Mouse (Mus musculus): ENCODE data around the gene Cnot2. TPM values are rescaled to one million over a fixed set of nuclear protein-coding genes. Genes with fewer than 3 reads are reported as not detected.
A peak's percentile ranks its signal among the peaks of the same experiment; 100 is the strongest.

Cnot2 gene
- polyA plus RNA-seq, 1 experiment from 2014 or later = 182 TPM

DNA sequence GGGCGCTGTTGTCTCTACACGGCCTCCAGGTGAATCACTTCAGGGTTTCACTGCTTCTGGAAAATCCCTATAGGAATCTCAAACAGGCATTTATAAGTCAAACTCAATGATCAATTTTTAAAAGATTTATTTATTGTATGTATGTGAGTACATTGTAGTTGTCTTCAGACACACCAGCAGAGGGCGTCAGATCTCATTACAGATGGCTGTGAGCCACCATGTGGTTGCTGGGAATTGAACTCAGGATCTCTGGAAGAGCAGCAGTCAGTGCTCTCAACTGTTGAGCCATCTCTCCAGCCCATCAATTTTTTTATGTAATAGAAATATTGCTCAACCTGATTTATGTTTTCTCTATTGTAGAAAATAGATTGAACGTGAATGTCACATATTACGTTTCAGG lies 100.3 kb downstream of the Cnot2 start:
- no peak for DNase-seq (ENCODE audit: low spot score)

DNA sequence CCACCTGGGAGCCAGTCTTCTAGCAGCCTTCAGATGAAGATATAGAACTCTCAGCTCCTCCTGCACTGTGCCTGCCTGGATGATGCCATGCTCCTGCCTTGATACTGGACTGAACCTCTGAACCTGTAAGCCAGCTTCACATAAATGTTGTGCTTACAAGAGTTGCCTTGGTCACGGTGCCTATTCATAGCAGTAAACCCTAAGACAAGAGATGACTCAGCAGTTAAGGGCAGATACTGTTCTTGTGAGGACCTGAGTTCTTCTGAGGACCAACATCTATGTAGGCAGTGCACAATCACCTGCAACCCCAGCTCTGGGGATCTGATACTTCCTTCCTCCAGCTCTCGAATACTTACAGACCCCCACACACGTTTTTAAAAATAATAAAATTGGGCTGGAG lies 104.8 kb downstream of the Cnot2 start:
- DNase-seq (ENCODE audit: low spot score) = no peak

DNA sequence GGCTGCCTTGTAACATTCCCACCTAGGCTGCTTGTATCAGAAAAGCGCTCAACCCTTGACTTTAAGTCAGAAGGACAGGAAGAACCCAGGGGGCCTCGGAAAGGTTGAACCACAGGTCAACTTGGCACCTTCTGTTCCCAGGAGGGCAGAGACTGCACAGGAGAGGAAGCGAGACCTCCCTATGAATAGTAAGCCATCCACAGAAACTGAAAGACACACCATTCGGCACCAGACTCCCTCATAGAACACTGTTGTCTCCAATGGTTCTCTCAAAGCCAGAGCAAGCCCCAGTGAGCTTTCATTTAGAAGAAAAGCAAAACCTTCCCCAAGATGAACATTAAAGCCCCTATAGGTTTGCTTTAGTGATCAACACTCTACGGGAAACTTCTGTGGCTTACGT lies 105.6 kb downstream of the Cnot2 start:
- no peak for DNase-seq (ENCODE audit: low spot score)

DNA sequence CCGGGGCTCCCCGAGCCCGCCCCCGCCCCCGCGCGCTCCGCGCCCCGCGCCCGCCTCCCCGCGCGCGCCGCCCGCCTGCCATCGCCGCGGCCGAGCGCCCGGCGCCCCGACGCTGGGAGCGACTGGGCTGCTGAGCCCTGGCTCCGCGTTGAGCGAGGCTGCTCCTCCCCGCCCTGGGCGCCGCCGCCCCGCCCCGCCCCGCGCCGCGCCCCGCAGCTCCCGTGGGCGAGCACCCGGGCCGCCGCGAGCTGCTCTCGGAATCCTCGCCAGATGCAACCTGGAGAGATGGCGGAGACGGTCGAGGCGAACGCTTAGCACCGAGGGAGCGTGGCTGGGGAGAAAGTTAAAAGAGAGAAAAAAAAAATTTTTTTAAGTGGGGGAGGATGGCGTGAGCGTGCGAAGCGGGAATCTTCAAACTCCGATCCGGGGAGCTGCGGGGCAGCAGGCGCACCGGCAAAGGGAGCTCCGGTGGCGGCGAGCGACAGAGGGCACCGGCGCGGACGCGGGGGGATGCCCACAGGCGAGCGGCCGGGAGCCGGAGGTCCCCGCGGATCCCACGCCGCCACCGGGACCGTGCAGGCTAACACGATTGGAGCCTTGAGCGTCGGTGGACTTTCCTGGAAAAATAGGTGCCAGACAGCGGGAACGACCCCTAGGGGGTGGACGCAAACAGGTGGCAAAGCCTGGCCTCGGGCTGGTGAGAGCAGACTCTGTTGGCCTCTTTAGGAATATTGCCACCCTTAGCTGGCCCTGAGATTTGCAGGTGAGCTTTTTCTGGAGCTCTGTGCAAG lies 107.4 kb downstream of the Cnot2 start, which contains the start of gene Kcnmb4:
Gene Kcnmb4 (minus strand): TSS at position 120 of the 791 bp plus-strand sequence.
- peak; percentile 49 for DNase-seq (ENCODE audit: low spot score)

DNA sequence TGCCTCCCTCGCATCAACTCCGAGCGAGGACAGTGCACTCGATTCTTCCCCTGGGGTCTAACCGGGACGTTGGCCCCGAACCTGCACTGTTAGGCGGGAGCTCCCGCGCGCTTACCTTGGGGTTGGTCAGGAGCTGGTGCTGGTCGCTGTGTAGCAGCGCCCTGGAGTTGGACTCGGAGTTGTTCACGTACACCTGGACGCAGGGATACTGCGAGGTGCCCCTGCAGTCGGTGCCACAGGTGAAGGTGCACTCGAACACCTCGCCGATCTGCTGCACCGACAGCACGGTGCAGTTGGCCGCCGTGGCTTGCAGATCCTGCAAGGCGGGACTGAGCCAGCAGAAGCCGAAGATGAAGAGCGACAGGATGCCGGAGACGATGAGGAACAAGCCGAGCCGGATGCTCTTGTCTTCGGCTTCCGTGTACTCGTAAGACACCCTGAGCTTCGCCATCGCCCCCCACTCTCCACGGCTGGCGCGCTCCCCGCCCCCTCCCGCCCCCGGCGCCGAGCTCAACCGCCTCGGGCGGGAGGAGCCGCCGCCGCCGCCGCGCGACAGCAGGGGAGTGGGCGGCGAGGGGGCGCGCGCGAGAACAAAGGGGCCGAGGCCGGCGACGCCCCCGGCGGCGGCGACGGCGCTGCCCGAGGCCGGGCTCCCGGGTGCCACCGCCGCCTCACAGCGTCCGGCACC lies 108.1 kb downstream of the Cnot2 start:
- DNase-seq (ENCODE audit: low spot score) = peak; percentile 86

DNA sequence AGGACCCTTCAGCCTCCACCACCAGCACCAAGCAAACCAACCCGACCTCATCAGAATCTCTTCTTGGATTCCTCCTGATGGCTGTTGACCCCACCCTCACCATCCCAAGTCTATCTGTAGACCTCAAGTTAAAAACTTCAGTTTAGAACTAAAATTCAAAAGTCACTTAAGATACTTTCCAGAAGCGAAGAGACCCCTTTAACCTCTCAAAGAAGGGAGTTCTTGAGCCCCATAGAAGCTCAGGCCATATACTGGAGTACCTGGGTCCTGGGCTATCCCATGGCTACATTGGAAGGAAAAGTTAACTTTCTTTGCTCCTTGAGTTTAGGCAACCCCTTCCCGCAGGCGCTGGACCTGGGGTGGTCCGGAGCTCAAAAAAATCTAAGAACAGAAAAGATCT lies 108.7 kb downstream of the Cnot2 start:
- no peak for DNase-seq (ENCODE audit: low spot score)

DNA sequence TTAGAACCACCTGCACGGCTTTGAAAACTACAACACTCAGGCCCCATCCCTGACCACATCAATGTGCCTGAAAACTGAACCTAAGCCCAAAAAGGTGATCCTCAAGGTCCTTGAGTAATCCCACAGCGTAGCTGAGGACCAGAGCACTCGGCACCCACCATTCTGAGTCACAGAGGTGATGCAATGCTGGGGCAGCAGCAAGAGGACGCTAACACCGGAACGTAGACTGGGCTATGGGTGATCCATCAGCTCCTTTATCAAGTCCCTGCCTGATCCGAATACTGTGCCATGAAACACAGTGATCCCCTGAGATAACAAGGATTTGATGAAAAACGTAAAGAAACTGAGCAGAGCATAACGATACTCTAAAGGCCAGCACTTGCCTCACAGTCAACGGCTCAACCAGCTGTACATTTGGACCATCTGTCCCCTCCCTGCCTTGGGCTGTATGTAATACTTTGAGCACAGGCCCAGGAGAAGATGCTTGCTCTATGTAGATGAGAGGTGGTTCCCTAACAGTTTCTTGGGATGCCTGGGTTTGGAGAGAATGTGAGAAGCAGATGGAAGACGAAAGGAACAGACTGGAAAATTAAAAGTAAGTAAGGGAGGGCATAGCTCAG lies 110.9 kb downstream of the Cnot2 start:
- no peak for DNase-seq (ENCODE audit: low spot score)

DNA sequence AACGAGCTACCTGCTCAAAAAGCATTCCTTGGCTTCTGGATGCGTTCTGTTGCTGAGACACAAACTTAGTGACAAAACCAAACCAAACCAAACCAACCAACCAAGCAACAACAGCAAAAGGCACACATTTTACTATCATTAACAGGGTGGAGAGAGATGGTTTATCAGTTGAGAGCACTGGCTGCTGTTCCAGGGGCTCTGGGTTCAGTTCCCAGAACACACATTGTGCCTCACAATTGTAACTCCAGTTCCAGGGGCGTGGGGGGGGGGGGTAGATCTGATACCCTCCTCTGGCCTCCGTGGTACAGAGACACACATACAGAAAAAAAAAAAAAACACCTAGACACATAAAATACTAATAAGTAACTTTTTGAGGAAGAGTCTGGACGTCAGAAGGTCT lies 113.2 kb downstream of the Cnot2 start:
- DNase-seq (ENCODE audit: low spot score) = no peak

DNA sequence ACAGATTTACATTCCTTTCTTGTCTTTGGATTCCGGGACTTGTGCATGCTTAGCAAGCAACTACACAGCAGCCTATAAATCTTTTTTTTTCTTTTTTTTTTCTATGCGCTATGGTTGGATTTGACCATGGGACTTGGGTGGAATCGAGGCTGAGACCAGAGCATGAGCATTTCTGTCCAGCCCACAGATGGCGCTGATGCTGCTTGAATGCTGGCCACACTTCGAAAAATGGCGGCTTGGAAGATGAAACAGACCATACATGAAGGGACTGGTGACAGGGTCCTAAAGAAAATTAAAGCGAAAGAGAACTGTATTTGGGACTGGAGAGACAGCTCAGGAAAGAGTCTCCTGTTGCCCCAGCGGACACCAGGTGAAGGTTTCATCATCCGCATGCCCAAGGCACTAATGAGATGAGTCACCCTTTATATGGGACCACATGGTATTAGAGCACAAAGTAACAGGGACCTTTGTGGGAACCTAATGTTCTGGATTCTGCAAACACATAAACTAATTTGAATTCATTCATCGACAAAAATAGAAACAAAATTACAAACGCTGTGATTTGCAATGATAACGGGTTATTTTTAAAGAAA lies 117.5 kb downstream of the Cnot2 start:
- DNase-seq (ENCODE audit: low spot score) = peak; percentile 36

DNA sequence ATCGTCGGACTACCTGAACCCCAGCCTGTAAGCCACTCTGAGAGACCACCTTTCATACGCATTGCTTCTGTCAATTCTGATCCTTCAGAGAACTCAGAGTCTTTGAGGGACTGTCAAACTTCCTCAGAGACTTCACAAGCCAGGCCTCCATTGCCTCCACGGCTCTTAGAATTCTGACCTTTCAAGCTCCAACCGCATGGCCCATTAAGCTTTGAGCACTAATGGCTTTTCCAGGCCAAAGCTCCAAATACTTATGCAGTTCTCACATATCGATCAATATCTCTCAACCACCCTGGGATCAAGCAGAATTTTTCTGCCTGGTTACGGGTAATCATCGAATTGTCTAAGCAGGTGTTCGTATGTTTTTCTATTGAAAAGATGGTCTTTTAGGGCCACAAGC lies 119.9 kb downstream of the Cnot2 start:
- DNase-seq (ENCODE audit: low spot score) = no peak

DNA sequence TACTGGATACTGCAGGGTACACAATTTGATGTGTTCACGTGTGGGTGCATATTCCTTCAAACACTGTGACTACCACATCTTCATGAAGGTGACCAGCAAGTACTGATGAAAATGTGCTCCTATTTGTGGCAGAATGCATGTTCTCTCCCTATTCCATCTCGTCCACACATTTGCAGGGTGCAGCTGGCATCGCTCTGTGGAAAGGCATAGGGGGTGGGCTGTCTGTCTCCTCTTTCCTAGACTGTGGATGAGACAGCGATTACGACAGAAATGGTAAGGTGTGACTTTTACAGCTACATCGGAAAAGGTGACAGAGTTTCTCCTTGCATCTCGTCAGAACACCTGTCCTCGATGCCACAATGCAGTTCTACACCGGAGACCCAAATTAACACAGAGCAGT lies 122.5 kb downstream of the Cnot2 start:
- DNase-seq (ENCODE audit: low spot score) = no peak

DNA sequence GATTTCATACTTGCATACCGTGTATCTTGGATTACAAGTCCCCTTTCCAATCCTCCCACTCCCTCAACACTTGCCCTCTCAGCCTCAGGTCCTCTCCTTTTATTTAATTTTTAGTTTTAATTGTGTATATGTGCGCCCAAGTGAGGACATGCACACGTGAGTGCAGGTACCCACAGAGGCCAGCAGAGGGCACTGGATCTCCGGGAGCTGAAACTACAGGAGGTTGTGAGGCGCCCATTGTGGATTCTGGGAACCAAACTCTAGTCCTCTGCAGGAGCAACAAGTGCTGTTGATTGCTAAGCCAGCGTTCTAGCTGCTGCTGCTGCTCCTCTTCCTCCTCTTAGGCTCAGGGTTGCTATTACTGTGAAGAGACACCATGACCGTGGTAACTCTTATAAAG lies 128.5 kb downstream of the Cnot2 start:
- DNase-seq (ENCODE audit: low spot score) = no peak

DNA sequence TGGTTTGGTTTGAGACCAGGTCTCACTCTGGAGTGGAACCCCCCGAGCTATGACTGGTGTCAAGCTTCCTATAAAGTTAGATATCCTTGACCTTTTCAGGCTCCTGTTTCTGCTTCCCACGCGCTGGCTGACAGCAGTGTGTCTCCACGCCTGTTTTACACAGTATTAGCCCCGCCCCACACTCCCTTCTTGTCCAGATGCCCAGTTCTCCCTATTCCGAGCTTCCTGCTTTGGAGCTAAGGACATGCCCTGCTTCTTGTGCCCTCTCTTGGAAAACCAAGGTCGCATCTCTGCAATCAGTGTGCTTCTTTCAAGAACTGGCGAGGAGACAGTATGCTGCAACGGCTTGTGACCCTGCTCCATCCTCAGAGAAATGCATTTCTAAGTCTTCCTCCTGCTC lies 130.7 kb downstream of the Cnot2 start:
- DNase-seq (ENCODE audit: low spot score) = no peak

DNA sequence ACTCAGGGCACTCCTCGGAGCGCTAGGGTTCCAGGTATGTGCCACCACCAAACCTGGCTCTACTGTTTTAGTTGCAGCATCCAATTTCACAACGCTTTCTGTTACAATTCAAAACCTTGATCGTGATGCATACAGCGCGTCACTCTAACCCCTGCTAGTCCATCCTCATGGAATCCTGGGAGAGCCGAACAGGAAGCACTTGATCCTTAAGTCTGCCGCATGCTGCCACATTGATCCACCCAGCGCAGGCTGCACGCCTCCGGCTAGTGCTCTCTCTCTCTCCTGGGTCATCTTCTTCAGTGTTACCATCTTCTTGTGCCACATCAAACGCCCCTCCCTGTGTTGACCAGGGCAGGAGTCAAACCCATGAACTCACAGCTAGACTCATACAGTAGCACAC lies 133.1 kb downstream of the Cnot2 start:
- DNase-seq (ENCODE audit: low spot score) = no peak

DNA sequence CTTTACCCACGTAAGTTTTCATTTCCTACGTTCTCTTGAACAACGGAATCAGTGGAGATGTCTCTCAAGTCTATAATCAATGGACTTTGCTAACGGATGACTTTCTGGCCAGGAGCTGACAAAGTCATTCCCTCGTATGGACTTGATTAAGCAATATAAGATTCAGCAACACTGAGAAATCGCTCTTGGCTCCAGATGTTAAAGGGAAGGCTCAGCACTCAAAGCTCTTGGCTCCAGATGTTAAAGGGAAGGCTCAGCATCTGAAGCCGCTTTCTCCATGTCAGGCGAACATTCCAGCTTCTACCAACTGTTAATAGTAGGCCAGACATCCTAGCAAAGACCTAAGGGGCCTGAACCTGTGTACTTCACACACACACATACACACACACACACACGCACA lies 134.1 kb downstream of the Cnot2 start:
- no peak for DNase-seq (ENCODE audit: low spot score)

DNA sequence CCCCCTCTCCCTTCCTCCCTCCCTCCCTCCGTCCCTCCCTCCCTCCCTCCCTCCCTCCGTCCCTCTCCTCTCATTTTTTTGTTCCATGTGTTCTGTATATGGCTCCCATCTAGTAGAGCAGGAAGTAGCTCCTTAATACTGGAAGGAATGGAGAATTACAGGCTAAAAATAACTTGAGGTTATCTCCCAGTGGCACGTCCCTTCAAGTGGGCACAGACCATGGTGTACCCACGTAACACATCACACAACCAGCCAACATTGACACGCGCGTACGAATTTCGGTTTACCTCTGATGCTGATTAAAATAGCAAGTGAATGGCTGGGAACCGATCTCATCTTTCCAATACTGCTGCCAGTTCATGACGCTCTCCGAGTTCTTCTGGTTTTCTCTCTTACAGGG lies 135.3 kb downstream of the Cnot2 start:
- DNase-seq (ENCODE audit: low spot score) = no peak

DNA sequence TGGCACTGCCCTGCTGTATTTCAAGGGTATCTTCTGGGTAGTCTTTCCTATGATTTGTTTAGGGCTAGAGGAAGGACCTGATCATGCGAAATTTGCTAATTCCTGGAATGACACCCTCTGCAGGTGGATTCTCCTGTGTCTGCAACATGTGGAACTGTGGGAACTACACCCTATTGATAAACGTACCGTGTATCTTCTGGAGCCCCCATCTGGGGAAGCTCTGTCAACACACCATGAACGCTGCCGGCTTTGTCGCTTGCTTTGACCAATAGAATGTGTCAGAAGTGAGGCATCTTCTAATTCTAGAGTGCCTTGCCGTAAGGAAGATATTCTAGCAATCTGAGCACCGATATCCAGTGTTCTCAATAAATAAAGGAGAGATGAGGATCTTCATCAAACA lies 136.5 kb downstream of the Cnot2 start:
- DNase-seq (ENCODE audit: low spot score) = no peak

DNA sequence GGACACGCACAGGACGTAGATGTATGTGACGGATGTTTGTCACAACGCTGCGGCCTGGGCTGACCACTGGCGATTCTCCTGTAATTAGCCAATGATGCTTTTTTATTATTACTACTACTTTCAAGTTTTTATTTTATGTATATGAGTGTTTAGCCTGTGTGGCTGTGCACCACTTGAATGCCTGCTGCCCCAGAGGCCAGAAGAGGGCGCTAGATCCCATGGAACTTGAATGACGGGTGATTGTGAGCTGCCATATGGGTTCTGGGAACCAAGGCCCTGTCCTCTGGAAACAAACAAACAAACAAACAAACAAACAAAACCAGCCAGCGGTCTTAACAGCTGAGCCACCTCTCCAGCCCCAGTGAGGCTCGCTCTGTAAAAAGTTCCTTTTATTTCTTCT lies 136.9 kb downstream of the Cnot2 start:
- DNase-seq (ENCODE audit: low spot score) = no peak

DNA sequence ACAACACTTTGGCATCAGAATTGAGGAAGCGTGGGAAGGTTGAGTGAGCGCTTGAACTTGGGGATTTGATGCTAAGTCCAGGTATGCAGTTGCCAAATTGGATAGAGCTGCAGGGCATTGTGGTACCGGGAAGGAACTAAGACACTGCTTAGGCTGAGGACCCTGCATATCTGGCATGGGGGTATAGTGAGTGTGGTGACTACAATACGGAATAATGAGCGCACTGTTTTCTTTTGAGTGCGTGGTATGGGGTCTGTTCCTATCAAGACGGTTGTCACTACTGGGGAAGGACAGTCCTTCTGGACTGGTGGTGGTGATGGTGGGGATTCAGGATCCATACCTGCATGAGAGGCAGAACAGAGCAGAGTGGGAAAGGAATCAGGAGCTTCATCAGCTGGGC lies 140.4 kb downstream of the Cnot2 start:
- DNase-seq (ENCODE audit: low spot score) = no peak

DNA sequence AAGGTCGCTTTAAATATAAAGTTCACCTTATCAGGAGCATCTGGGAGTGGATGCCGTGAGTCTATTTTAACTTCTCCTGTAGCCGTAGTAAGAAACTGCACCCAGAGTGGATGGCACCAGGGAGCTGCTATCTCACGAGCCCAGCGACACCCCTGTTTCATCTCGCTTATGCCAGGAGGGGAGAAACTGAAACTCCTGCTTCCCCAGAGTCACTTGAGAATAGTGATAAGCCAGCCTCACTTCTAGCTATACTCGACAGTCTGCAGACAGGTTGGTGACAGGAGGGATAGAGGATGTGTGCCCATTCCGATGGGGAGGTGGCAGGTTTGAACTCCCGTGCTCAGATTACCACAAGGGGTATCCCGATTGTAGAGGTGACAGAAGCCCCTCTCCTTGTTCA lies 141.2 kb downstream of the Cnot2 start:
- no peak for DNase-seq (ENCODE audit: low spot score)

DNA sequence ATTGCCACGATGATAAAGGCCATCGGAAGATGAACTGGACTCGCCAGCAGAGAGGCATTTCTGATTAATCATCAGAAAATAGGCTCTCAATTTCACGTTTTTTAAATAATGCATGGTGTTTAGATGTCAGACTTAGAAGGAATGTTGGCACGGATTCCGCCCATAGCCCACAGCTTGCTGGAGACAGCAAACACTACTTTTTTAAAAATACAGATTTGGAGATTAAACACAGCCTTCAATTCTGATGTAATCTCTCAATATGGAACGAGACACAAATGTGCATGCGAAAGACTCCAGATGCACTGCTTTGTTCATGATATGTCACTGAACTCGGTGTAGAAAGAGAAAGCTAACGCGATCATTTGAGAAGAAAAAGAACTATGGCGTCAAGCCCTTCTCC lies 145.9 kb downstream of the Cnot2 start:
- no peak for DNase-seq (ENCODE audit: low spot score)
